Mouse (Mus musculus) thymus, postnatal 10 days (tissue): ENCODE results near the gene Arhgap32.

ENCODE experiments used
- DNase-seq, 2 experiments: peaks; one replicate each; pipeline ENCODE4 v3.0.0; 2021; ENCODE audit warnings: low spot score in 2 of 2

The Arhgap32 gene

GRCm38 (mm10) chr9:32250486-32250885 lies 134.6 kb downstream of the Arhgap32 start:
- no peak for DNase-seq

- DNase-seq = no peak
These were observed 137.8 kb downstream of the Arhgap32 start for GRCm38 (mm10) chr9:32253721-32254120.

- no peak for DNase-seq
These were observed 141.4 kb downstream of the Arhgap32 start for GRCm38 (mm10) chr9:32257365-32257764.

- DNase-seq = no peak
These were observed 141.9 kb downstream of the Arhgap32 start for GRCm38 (mm10) chr9:32257882-32258281.

DNA sequence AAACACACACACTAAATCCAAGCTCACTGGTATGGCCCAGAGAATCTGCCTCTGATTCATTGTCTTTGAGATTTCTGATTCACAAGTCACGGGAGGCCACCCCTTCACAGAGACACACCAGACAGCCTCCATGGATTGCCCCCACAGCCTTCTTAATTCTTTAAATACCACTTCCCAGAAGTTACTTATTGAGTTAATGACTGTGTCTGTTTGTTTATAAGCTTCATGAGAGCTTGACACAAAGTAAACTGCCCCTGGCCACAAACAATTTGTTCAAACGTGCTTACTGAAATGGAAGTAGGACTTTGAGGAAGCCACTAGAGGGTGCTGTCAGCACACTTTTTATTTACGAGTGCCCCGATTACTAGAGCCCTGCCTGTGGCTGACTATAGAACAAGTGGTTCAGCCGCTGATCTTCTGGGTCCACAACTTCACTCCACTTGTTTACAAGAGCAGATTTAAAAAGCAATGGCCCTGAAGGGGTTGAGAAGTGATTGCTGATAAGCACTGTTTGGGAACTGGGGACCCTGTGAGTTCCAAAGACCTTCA lies 156.0 kb downstream of the Arhgap32 start:
- DNase-seq = peak; percentile 14 to 67

DNA sequence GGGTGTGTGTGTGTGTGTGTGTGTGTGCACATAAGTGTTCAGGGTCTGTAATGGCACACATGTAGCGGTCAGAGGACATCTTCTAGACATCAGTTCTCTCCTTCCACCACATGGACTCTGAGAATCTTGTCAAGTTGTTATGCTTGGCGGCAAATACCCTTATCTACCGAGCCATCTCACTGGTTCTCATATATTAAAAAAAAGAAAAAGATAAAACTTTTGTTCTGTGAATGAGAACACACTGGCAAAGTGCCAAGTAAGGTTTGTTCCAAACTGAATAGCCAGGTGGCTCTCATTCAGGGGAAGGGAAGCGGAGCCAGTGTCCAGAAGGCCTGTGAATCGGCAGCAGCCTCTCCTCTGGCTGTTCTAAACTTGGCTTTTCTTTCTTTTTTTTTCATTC lies 162.1 kb downstream of the Arhgap32 start:
- no peak for DNase-seq

GRCm38 (mm10) chr9:32279789-32280188 lies 163.9 kb downstream of the Arhgap32 start:
- no peak for DNase-seq

GRCm38 (mm10) chr9:32280456-32280855 lies 164.5 kb downstream of the Arhgap32 start:
- no peak for DNase-seq

DNA sequence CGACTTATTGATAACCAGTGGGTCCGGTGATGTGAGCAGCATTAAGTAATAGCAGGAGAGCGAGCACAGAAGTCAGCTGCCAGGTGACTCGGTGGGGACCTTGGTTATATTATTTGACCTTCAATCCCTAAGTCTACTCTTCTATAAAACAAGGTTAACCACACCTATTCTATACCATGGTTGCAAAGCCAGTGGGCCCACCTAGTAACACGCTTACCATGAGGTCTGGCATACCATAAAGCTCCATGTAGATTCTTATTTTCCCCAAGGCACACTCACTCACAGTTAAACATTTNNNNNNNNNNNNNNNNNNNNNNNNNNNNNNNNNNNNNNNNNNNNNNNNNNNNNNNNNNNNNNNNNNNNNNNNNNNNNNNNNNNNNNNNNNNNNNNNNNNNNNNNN lies 167.7 kb downstream of the Arhgap32 start:
- DNase-seq = no peak

DNA sequence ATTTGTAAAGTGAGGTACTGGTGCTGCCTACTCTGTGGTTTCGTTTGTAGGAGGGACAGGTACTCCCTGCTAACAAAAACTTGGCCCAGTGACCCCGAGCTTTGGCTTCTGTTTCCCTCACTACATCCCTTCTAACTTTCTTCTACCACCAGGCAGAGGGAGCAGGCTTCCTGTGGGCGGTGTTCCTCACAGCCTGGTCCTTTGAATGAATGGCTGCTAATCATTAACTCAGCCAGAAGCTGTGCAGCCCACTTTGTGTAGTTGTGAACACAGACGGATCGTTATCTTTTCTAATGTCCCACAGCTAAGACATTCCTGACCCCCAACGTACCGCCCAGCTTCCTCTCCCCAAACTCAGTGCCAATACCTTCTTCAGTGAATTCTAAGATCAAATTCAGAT lies 175.7 kb downstream of the Arhgap32 start:
- DNase-seq = no peak

GRCm38 (mm10) chr9:32292686-32293085 lies 176.8 kb downstream of the Arhgap32 start:
- no peak for DNase-seq

GRCm38 (mm10) chr9:32295061-32295800 lies 179.3 kb downstream of the Arhgap32 start:
- DNase-seq = no peak

- DNase-seq = no peak
These were observed 186.7 kb downstream of the Arhgap32 start for GRCm38 (mm10) chr9:32302501-32303150.

GRCm38 (mm10) chr9:32311786-32312185 lies 195.8 kb downstream of the Arhgap32 start:
- DNase-seq = no peak

DNA sequence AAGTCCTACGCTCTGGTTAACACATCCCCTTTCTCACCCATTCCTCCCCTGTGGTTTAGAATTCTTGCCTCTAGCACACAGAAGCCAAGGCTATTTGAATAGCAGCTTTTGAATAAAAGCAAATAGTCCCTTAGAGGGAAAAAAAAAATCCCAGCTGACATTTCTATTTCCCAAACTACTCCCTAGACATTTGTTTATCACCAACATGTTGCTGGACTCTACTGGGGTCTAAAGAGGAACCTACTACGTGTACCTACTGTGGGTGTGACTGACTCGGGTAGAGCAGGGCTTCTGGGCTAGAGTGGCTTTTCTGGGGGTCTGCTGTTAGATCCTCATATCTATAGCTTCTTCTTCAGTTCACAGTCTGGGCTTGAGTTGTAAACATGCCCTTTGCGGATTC lies 196.3 kb downstream of the Arhgap32 start:
- no peak for DNase-seq

DNA sequence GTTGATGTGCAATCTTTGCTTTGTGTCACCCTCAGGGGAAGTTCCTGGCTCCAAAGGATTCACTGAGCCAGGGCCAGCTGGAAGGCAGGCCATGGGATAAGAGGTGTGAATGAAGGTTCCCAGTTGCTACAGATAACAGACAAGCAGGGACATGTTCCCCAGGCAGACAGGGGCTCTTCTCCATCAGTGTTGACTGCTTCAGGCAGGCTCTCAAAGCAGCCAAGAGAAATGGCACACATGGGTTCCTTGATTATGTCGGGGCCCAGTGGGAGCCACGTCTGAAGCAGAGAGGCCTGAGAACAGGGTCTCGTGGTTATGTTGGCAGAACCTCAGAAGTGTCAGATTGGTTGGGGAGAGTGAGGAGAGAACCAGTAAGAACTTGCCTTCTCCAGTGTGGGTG lies 198.1 kb downstream of the Arhgap32 start:
- no peak for DNase-seq

GRCm38 (mm10) chr9:32315999-32316398 lies 200.1 kb downstream of the Arhgap32 start:
- DNase-seq = no peak
